Mouse (Mus musculus): ENCODE results near the gene Rnf141.

The Rnf141 gene

DNA sequence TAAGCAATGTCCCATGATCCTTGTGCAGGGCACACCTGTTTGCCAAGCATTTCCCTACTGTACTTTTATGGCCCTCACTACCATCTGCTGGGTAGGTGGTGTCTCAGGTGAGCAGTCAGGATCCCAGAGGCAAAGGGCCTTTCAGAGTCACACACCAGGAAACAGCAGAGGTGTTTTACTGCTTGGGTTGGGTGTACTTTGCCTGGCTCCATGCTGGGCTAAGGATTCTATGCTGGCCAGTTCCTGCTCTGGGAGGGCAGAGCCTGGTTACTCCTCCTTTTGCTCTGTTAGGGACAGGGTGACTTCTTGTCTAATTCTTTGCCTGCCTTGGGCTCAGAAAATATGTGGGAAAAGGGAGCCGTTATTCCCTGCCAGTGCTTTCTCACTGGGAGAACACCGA is 51.4 kb downstream of the Rnf141 start:
- DNase-seq: no peak

DNA sequence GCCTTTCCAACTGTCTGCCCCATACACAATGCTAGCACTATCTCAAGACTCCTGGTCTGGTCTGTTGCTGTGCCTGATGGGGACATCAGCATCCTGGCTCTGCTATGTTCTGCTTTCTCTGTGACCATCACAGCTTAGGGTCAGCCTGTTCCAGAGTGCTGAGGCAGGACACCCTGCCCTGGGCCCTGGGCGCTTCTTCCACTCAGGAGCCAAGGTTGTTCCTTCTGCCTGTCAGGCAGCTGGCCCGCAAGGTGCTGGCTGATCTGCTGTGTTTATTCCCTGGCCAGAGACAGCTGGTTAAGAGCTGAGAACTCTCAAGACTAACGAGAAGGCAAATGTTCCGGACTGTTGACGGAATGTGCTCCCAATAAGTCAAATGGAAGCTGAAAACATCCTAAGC is 52.1 kb downstream of the Rnf141 start:
- no peak for DNase-seq

DNA sequence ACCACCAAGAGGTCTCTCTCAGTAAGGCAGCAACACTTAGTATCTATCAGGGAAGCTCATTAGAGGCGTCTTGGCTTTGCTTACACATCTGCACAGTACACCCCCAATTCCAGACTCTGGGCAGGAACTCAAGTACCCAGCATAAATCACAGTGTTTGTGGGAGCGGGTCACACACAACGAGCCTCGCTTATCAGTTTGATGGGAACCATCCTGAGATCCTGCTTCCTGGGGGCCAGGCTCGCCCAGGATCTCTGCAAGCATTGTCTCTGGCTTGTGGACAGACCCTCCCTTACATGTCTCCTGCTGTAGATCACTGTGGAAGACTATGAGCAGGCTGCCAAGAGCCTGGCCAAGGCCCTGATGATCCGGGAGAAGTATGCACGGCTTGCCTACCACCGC is 53.4 kb downstream of the Rnf141 start:
- DNase-seq: no peak

DNA sequence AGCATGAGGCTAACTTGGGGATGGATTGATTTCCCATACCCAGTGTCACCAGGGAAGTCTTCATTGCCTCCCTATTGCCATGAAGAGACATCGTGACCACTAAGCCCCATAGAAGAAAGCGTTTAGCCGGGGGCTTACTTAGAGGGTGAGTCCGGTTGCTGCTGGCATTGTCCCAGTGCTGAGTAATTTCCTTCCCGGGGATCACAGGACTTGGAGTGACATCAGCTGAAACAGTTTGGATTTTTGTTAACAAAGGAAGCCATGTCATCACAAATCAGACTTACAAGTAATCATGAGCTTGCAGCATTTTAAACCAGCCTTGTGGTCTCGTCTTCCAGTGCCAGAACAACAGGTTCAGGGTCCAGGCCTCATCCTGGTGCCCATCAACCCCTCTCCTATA is 56.9 kb downstream of the Rnf141 start:
- no peak for DNase-seq

DNA sequence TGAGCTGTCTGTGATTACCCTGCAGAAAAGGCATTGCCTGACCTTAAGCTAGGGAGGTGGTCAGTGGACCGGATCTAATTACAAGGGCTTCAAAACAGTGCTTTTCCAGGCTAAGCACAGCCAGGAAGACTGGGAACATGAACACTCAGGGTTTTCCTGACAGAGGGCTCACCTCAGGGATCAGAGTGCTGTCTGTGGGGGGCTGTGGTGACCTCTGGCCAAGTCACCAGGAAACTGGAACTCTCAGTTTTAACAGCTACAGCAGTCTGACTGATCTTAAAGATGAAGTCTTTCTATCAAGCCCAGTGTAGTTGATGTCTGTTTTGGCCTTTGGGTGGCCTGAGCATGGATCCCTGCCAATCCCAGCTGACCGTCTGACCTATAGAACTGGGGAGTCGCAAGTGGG is 58.5 kb downstream of the Rnf141 start:
- no peak for DNase-seq

DNA sequence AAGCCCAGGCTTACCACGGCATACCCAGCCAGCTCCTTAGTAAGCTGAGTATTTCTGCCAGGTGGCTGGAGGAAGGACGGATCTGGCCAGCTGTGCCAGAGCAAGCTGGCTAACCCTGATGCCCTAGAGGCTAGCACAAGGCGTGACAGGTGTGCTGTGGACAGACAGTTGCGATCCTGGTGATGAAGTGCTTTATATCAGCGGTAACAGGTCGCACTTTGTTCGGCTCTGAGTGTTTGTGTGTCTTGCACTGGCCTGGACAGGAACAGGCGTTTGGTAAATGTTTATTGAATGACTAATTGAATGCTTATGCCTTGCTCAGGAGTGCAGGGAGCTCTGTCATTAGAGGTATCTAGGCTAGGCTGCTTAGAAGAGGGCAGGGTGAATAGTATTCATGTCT is 59.3 kb downstream of the Rnf141 start:
- no peak for DNase-seq

DNA sequence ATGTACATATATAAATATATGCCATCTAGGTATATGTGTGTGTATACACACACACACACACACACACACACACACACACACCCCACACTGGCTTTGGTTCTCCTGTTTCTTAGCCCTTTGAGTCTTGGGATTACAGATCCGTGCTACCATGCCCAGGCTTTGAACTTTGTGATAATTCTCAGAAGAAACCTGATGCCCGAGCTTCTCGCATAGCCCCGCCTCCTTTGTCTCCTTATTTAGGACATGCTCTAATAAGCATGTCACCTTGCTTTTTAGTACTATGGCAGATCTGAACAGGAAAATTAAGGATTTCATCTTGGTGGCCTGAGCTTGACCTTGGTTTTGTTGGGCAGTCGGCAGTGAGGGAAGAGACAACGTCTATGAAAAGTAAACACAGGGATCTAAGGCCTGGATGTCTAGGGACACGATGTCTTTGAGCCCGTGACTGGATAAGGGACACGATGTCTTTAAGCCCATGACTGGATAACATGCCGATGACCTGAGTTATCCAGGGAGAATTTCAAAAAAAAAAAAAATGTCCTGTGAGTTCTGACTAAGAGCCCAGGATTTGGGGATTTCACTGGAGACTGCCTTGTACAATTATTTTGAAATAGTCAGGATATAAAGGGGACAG is 61.3 kb downstream of the Rnf141 start:
- no peak for DNase-seq

DNA sequence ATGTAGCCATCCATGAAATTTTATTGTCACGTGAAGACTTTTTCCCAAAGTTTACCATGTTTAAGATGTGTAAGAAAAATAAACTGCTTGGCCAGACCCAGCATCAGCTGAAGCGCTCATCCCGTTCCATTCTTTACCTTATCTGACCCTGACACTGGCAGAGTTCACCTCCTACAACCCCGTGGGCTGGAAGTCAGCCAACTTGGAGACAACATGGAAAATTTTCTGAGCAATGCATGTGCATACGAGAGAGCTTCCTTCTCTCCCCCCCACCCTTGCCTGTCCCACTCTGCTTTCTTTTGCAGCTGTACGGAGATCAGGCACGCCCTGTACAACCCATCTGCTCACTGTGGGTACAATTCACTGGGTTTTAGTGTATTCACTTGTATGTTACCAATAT is 62.1 kb downstream of the Rnf141 start:
- DNase-seq: no peak

DNA sequence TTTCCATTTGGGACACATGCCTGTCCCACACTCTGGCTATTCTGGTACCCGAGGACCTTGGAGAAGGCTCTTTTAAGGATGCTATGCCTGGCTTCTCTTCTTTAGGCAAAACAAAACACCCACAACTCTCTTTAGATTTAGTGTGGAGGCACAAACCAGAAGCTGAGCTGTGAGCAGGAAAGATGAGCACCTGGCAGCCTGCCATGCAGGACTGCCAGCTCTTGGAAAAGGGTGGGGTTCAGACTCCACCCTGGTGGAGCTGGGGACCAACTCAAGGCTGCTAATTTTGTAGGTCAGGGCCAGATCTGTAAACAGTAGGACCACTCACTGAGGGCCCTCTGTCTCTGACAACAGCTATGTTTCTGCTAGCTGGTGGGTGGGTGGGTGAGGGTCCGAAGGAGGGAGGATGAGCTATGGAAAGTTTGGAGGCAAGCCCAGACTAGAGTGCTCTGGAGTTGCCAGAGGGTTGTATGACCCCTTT is 63.0 kb downstream of the Rnf141 start:
- DNase-seq: no peak

DNA sequence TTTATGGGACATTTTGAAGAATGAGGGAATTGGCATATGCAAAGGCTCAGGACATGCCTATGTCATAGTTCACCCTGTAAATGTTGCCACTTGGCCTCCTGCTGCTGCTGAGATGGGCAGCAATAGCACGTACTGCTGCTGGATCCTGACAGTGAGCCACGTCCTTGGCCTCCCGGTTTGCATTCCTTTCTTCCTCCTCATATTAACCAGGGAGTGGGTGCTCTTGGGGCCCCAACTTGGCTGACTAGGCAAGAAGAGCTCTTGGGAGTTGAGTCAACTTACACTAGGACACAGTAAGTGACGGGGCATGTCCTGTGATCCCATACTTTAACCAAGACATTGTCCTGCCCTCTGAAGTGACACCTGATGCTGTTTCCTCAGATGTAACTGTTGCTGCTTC is 63.7 kb downstream of the Rnf141 start:
- no peak for DNase-seq

DNA sequence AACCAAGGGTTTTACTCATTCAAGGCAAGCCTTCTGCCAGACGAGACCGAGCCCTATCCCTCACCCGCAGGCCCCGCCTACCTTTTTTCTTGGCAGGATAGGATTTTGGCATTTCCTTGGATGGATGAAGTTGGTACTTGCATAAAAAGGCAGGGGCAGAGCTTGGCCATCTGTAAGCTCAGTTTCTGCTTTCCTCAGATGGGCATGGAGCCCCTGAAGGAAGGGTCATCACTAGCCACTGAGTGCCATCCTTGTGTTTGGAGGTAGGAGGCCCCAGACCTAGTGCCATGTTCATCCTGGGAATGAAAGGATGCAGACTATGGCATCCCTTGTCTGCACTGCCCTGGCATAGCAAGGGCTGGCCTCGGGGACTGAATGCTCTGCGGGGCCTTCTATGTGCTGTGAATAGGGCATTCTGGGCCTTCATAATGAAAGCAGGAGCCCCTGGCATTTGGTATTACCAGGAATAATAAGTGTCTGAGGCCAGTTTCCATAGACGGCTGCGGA is 64.6 kb downstream of the Rnf141 start:
- DNase-seq: peak; percentile 75

DNA sequence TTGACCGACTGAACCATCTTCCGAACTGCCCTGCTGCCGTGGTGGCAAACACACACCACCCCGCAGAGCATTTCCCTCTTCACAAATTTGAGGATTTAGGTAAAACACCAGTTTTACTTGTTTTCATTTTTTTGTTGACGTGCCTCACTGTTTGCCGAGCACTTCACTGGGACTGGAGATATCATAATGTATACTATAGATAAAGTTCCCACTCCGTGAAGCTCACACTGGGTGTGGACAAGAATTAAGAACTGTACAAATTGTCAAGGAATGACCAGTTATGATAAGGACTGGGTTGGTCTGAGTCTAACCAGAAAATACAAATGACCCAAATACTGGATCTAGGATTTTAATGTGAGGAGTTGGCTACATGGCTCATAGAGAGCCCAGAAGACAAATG is 65.3 kb downstream of the Rnf141 start:
- DNase-seq: no peak

DNA sequence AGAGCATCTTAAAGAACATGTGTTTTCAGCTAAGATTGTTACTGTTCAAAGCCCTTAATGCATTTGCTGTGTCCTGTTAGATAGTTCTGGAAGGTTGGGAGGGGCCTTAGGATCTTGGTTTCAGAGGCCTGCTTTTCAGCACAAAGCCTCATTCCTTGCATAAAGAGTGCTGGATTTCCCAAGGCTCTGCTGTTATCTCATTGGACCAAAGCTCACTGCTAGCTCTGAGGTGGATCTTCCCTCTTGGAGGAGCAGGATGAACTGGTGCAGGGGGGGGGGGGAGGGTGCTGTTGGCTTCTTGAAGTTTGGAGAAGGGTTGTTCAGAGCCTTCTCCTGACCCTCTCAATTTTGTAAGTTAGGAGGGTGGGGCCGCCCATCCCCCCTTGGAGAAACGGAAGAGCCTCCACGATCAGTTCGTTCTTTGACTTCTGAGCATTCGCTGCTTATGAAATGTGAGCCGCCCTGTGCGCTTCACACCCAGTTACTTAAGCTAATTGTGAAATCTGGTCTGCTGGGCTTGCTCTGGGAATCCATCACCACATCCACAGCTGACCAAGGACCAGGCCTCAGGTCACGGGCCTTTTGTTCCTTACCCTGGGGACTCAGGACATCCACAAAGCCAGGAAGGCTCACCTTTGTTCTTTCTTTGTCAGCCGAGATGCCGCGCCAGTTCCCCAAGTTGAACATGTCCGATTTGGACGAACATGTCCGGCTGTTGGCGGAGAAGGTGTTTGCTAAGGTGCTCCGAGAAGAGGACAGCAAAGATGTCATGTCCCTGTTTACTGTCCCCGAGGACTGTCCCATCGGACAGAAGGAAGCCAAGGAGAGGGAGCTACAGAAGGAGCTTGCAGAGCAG is 66.9 kb downstream of the Rnf141 start:
- DNase-seq: no peak

DNA sequence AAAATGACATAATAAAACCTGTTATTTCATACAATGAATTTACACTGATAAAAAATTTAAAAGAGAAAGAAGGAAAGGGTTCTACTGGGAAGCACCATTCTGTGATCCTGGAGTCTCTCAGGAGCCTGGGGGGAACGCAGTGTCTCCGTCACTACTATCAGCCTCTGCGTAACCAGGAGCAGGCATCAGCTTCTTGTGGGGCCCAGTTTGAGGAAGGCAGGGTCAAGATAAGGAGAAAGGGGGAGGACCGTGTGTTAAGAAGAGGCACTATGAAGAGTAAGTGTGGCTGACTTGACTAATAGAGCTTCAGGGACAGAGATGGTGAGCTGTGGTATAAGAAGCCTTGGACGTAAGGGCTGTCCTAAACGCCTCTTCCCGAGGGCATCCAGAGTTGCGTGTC is 69.6 kb downstream of the Rnf141 start:
- no peak for DNase-seq

DNA sequence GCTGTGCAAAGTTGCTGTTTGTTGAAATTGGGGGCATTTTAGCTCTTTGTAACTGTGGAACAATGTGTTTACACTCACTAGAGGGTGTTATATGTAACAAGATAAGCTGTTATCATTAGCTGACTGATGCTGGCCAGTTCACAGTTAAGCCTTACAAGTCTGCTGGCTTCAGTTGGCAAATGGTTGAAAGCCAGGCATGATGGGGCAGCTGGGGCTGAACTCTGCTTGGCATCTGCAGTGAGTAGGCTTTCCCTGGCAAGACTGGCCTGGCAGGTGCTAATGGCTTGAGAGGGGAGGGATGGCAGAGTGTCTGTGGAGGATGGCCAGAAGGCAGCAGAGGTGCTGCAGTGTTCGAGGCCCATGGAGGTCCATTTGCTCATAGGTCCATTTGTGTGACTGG is 70.2 kb downstream of the Rnf141 start:
- DNase-seq: peak; percentile 51

DNA sequence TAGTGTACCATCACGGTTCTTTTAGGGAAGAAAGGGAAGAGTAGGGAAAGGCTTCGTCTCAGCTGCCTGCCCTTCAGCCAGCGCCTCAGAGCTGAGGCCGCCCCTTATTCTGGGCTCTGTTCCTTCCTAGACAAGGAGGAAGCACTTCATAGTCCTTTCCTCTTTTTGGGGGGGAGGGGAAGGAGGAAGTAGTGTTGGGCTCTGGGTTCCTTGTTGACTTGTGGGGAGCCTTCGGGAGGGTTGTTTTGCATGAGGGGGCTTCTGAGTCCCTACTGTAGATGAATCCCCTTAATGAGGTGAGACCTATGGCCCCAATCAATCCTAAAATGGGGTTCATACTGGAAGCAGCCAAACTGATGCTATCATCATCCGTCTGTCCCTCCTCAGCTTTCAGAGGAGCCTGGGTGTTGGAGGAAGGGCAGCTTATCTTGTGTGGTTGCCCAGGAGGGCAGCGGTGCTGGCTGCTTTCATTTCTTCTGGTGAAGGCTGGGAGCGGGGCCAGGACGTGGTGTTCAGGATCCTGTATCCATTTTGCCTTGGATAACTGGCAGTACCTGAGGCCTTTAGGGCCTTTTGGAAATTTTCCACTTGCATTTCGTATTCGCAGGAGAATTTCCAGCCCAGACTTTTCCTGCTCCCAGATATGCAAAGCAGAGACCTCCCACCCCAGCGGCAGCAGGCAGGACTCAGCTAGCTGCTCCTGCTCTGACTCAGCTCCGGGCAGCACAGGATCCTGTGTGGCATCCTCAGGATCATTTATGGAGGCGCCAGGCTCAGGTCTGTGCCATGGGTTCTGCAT is 70.9 kb downstream of the Rnf141 start:
- peak; percentile 65 for DNase-seq

DNA sequence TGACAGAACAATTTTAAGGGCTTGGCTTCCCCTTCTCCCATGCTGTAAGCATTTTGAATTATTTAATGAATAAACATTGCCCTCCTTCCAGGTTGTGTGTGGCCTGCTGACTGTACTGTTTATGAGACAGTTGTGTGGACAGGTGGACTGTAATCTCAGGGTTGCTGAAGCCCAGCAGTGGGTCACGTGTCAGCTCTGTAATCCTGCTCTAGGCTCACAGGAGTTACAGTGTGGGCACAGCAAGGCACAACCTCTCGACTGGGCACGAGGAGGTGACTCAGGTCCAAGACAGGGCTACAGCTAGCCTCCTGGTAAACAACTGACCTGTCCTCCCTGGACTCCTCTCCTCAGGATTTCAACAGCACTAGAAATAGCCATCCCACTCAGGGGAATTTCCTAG is 71.9 kb downstream of the Rnf141 start:
- DNase-seq: no peak

DNA sequence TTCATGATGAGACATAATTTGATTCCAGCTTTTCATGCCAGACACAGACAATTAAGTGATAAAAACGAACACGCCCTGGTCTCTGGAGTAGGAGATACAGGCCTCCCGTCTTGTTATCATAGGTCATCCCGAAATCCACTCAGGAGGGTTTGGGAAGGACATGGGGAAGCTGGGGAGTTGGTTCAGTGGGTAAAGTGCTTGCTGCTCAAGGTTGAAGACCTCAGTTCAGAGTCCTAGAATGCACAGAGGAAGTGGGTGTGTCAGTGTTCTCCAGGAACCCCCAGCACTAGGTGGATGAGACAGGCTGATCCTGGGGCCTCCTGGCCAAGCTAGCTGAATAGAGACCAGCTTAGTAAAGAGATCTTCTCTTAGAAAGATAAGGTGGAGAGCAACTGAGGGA is 73.3 kb downstream of the Rnf141 start:
- no peak for DNase-seq

DNA sequence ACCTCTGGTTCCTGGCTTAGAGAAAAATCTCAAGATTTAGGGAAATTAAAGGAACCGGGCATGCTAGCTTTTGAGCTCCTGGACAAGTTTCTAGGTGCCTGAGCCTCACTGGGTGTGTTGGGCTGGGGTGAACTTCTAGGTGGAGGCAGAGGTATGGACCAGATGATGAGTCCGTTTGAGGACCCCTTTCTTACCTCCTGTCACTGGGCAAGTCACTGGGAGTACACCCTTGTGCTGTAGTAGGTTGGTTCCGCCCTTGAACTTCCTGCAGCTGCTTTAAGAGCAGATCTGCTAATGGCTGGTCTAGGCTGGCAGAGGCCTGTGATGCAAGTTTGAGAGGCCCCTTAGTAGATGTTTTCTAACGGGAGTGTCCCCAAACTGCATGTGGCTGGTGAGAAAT is 75.2 kb downstream of the Rnf141 start:
- no peak for DNase-seq

DNA sequence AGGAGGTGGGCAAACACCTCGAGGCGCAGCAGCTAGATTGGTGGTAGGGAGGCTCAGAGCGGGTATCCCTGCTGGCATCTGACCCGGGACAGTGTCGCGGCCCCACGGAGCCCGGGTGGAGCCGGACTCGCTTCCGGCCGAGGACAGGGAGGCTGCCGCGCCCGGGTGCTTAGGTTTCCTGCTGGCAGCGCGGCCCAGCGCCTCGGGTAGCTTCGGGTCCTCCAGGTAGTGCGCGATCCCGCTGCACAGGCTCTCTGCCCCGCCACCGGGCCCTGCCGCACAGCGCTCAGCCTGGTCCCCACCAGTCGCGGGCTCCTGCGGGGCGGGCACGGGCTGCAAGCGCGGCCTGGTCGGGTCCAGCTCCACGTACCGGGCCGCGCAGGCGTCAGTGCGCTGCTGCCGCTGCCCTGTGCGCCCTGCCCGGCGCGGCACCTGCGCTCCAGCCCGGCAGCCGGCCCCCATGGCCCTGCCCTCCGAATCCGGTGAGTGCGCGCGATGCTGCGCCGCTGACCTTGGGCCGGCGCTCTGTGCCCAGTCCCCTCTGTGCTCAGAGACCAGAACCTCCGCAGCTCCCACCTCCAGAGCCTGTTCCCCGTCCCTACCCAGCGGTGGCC is 75.7 kb downstream of the Rnf141 start:
- peak; percentile 30 for DNase-seq

DNA sequence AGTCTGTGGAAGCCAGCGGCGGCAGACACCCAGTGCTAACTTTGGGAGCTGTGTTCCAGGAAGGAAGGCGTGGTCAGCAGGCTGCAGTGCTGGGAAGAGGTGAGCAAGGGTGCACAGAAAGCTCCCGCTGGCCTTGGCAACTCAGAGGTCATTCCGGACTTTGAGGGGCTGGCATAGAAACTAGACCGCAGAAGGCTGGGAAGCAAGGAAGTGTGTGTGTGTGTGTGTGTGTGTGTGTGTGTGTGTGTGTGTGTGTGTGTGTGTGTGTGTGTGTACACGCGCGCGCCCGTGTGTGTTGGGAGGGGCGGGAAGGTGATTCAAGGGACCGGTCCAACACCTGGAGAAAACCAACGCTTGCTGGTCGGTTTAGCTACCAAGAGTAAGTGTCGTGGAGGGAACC is 76.3 kb downstream of the Rnf141 start, which contains the start of gene Ampd3:
TSS of gene Ampd3 (plus strand) at position 206 of the 400 bp plus-strand sequence.
- no peak for DNase-seq

DNA sequence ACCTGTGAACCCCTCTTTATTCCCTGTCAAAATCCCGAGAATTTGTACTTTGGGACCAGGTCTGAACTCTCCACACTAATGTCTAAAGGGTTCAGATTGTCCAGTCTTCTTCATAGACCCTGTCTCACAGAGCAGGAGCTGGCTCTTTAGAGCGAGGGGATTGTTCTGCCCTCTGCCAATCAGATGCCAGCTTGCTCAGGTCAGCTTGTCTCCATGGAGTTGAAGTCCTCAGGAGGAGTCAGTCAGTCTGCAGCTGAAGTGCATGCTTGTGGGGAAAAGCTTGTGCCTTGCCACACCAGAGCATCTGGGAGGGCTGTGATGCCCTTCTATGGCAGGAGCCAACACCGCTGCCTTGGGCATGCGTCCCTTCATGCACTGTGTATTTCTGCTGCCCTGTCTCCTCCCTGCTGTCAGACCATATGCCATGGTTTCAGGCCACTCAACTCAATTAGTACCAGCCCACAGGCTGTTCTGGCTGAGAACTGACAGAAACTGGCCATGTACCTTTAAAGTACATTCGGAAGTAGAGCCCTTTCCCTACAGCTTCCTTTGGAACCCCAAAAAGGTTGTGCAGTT is 81.6 kb downstream of the Rnf141 start:
- no peak for DNase-seq

DNA sequence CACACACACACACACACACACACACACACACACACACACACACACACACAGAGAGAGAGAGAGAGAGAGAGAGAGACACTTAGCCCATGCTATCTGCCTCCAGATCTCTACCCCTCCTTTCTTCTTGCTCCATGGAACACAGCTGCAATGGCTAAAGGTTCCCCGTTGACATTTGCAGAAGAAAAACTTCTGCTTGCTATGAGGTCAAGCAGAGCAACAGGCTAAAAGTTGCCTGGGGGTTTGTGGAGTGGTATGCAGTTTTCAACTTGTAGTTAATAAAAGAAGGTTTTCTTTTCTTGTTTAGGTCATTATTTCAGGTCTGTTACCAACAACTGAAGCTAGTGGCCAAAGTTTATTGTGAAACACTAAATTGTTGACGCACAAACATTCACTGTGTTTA is 87.8 kb downstream of the Rnf141 start:
- DNase-seq: no peak

Measured in layer of hippocampus, adult 9-11 months (tissue).